Mouse (Mus musculus): Measurements from ENCODE around the gene Gm45711. TPM values are rescaled to one million over a fixed set of nuclear protein-coding genes. Genes with fewer than 3 reads are reported as not detected.

Gm45711 gene
- polyA plus RNA-seq, 1 experiment from 2014 or later = not detected

DNA sequence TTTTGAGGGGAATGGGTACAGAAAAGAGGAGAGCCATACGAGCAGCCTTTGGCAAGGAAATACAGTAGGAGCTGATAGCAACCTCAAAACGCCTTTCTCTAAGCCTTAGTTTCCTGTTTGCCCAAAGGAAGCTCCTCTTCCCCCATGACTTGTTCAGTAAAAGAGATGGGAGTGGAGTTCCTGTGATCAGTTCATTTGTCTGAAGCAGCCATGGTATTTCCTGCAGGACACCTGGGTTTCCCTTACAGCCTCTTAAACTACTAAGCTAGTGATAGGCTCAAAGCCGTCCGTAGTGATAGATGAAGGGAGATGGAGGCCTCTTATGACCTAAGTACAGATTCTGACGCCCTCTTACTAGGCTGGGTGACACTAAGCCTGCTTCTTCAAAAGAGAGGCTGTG is 32.5 kb upstream of the Gm45711 start:
- 0 out of 2 replicates have a peak, but pooled peaks cover 3% of the 10 kb centered on the region for H3K4me1 ChIP-seq (replicated peaks; ENCODE audit: control insufficient read depth, insufficient read depth, low read length)
- no peaks in the 10 kb centered on the region for H3K9me3 ChIP-seq (ENCODE audit: control insufficient read depth, low read length)
- H3K27ac ChIP-seq = no peak overlapping the region
- H3K27me3 ChIP-seq (ENCODE audit: control insufficient read depth, insufficient read depth, low read length) = no peaks in the 10 kb centered on the region
- no peak overlapping the region for H3K9ac ChIP-seq
- no peaks in the 10 kb centered on the region for H3K36me3 ChIP-seq (replicated peaks; ENCODE audit: control insufficient read depth, insufficient read depth)
- no peak overlapping the region for H3K4me3 ChIP-seq (replicated peaks; ENCODE audit: low read length)
- WGBS = 81% methylated on average over 5 of the region's 5 CpGs
- DNase-seq (ENCODE audit: low spot score) (no peak), ATAC-seq (ENCODE audit: low FRiP score) (no peak)
- no peak overlapping the region for H3K4me2 ChIP-seq (replicated peaks)

DNA sequence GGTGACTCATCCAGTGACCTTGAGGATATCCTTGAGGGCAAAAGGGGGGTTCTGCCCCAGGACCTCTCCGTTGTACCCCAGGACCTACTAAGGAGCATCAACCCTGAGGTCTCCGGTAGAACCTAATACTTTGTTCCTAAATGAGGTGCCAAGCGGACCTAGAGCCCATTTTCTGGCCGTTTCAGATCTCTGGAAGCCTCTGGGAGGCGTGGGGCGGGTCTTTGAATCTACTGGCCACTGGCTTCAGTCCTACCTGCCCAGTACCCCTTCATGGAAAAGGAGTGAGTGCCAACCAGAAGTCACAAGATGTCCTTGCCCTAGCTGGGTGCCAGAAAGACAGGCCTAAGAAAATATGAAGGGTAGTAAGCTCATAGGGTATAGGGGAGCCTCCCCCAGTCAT is 31.8 kb upstream of the Gm45711 start:
- 0 out of 2 replicates have a peak, but pooled peaks cover 3% of the 10 kb centered on the region for H3K4me1 ChIP-seq (replicated peaks; ENCODE audit: control insufficient read depth, insufficient read depth, low read length)
- peak overlapping the region; percentile 49 for H3K4me3 ChIP-seq (replicated peaks; ENCODE audit: low read length)
- H3K4me2 ChIP-seq (replicated peaks) = peak overlapping the region; percentile 76
- no peak overlapping the region for H3K27ac ChIP-seq
- H3K9ac ChIP-seq = no peak overlapping the region
- no peaks in the 10 kb centered on the region for H3K9me3 ChIP-seq (ENCODE audit: control insufficient read depth, low read length)
- no peak for DNase-seq (ENCODE audit: low spot score)
- no peaks in the 10 kb centered on the region for H3K27me3 ChIP-seq (ENCODE audit: control insufficient read depth, insufficient read depth, low read length)
- peak; percentile 15; the same call in 1 of the 2 replicates for ATAC-seq (ENCODE audit: low FRiP score)
- 42% methylated on average over 6 of the region's 6 CpGs for WGBS
- no peaks in the 10 kb centered on the region for H3K36me3 ChIP-seq (replicated peaks; ENCODE audit: control insufficient read depth, insufficient read depth)

DNA sequence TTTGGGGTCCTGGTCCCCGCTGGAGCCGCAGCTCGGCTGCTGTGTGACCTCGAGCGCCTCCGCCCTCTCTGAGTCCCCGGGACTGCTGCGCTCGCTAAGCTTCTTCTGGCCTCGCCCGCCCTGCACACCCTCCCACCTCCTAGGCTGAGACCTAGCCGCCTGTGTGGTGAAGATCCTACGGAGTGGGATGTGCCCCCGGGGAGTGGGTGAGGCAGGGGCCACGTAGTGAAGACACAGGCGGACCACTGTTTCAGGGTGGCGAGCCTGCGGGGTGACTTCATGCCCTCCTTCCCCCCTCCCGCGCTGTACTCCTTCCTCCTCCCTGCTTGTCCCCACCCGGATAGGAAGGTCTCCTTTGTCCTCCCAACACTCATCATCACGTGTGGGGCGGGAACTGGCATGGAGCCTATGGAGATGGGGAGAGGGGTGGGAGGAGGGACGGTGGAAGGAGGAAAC is 31.3 kb upstream of the Gm45711 start:
- peak overlapping the region; percentile 44; the same call in 1 of the 2 replicates for H3K27ac ChIP-seq
- H3K4me3 ChIP-seq (replicated peaks; ENCODE audit: low read length) = peak overlapping the region; percentile 49
- H3K4me1 ChIP-seq (replicated peaks; ENCODE audit: control insufficient read depth, insufficient read depth, low read length) = 0 out of 2 replicates have a peak, but pooled peaks cover 3% of the 10 kb centered on the region

DNA sequence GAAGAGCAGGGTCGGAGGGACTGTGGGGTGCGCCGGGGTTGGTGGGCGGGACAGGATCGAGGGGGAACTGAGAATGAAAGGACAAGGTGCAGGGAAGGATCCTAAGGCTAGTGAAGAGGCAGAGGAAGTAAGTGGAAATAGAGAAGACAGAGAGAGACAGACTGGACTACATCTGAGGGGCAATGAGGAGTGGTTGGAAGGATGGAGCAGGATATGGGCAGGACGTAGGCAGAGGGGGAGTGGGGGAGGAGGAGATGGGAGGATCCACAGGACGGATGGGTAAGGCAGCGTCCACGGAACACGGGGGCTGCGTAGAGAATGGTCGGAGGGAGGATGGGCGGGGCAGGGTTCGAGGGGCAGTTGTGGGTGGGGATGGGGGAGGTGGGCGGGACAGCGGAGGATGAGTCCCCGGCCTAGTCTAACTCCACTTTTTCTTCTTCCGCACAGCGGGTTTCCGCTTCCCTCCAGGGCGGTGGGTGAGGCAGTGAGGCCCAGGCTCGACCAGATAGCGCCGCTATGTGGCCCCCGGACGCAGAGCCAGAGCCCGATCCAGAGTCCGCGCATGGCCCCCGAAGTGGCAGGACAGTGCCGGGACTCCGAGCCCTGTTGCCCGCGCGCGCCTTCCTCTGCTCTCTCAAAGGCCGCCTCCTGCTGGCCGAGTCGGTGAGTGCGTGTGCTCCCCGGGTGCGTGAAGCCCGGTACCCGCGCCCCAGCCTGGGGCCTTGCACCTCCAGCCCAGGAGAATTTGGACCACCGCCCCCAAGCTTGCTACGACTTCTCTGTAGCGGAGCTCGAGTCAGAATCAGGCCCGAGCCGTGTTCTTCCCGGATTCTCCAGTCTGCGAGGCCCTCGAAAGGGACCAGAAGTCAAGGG is 30.6 kb upstream of the Gm45711 start:
- no peaks in the 10 kb centered on the region for H3K27me3 ChIP-seq (ENCODE audit: control insufficient read depth, insufficient read depth, low read length)
- H3K27ac ChIP-seq = peak overlapping the region; percentile 44; the same call in 1 of the 2 replicates
- peak overlapping the region; percentile 71 for H3K9ac ChIP-seq
- ATAC-seq (ENCODE audit: low FRiP score) (peak; percentile 67), DNase-seq (ENCODE audit: low spot score) (peak; percentile 57)
- WGBS = under 1% methylated on average over 52 of the region's 54 CpGs
- peak overlapping the region; percentile 49 for H3K4me3 ChIP-seq (replicated peaks; ENCODE audit: low read length)
- H3K9me3 ChIP-seq (ENCODE audit: control insufficient read depth, low read length) = no peaks in the 10 kb centered on the region
- 0 out of 2 replicates have a peak, but pooled peaks cover 3% of the 10 kb centered on the region for H3K4me1 ChIP-seq (replicated peaks; ENCODE audit: control insufficient read depth, insufficient read depth, low read length)
- no peaks in the 10 kb centered on the region for H3K36me3 ChIP-seq (replicated peaks; ENCODE audit: control insufficient read depth, insufficient read depth)
- H3K4me2 ChIP-seq (replicated peaks) = peak overlapping the region; percentile 76

More for the DNA sequence above, 31.3 kb upstream of the Gm45711 start:
- under 1% methylated on average over 24 of the region's 24 CpGs for WGBS
- Histone ChIP-seq H3K4me2 (replicated peaks) (peak overlapping the region; percentile 76), H3K9me3 (ENCODE audit: control insufficient read depth, low read length) (no peaks in the 10 kb centered on the region), H3K9ac (peak overlapping the region; percentile 71), H3K27me3 (ENCODE audit: control insufficient read depth, insufficient read depth, low read length) (no peaks in the 10 kb centered on the region), H3K36me3 (replicated peaks; ENCODE audit: control insufficient read depth, insufficient read depth) (no peaks in the 10 kb centered on the region)
- peak; percentile 63 for DNase-seq (ENCODE audit: low spot score)
- ATAC-seq (ENCODE audit: low FRiP score) = peak; percentile 71

DNA sequence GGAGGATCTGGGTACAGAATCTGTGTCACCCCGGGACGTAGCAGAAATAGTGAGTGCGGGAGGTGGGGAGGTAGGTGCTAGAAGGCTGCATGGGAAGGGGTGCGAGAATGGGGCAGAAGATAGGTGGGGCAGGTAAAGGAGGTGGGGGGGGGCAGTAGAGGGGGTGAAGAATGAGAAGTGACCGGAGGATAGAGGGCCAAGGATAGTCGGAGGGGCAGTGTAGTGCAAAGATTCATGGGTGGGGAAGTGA is 30.0 kb upstream of the Gm45711 start:
- H3K36me3 ChIP-seq (replicated peaks; ENCODE audit: control insufficient read depth, insufficient read depth) = no peaks in the 10 kb centered on the region
- no peak overlapping the region for H3K27ac ChIP-seq
- no peaks in the 10 kb centered on the region for H3K9me3 ChIP-seq (ENCODE audit: control insufficient read depth, low read length)
- no peaks in the 10 kb centered on the region for H3K27me3 ChIP-seq (ENCODE audit: control insufficient read depth, insufficient read depth, low read length)
- DNase-seq (ENCODE audit: low spot score) = no peak
- WGBS = 3% methylated on average over 6 of the region's 6 CpGs
- 0 out of 2 replicates have a peak, but pooled peaks cover 3% of the 10 kb centered on the region for H3K4me1 ChIP-seq (replicated peaks; ENCODE audit: control insufficient read depth, insufficient read depth, low read length)
- H3K9ac ChIP-seq = peak overlapping the region; percentile 71
- H3K4me3 ChIP-seq (replicated peaks; ENCODE audit: low read length) = peak overlapping the region; percentile 49
- ATAC-seq (ENCODE audit: low FRiP score) = no peak
- peak overlapping the region; percentile 76 for H3K4me2 ChIP-seq (replicated peaks)

DNA sequence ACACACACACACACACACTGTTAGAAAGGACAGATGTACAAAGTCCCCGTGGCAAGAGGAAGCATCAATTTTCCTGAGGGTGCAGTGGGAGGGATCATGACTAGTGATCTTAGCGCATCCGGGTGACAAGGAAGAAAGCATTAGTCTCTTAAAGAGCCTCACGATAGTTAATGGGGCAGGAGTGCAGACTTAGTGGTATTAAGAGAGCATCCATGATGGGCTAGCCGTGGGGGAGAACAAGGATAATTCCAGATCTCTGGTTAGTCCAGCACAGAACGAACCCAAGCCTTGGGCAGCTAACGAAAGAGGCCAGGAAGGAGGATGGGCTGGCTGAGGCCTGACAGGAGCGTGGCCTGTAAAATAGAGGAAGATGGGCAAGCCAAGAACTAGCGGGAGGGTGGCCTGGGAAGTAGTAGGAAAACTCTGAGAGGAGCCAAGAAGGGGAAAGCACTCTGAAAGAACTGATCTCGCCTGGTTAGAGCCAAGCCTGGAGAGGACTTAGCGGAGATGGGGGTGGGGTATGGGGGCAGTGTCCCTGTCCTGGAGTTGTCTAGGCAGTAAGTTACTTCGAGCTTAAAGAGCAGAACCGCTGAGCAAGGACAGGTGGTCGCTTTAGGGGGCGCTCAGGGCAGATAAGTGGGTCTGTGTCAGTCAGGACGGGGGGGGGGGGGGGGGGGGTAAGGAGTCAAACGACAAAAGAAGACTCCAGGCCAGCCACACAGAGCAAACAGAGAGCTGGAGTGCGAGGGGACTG is 29.5 kb upstream of the Gm45711 start, which contains the start of gene Cmtm3:
TSS of gene Cmtm3 (plus strand) at position 182 of the 754 bp plus-strand sequence.
- WGBS = 13% methylated on average over 17 of the region's 18 CpGs
- Histone ChIP-seq H3K4me3 (replicated peaks; ENCODE audit: low read length) (peak within 1 kb of the TSS; percentile 49), H3K9me3 (ENCODE audit: control insufficient read depth, low read length) (no peaks in the 10 kb centered on the region), H3K36me3 (replicated peaks; ENCODE audit: control insufficient read depth, insufficient read depth) (no peaks in the 10 kb centered on the region), H3K27ac (0 out of 2 replicates have a peak within 1 kb of the TSS, but pooled peaks have one; percentile 44), H3K9ac (peak within 1 kb of the TSS; percentile 71), H3K4me1 (replicated peaks; ENCODE audit: control insufficient read depth, insufficient read depth, low read length) (0 out of 2 replicates have a peak, but pooled peaks cover 3% of the 10 kb centered on the region), H3K27me3 (ENCODE audit: control insufficient read depth, insufficient read depth, low read length) (no peaks in the 10 kb centered on the region), H3K4me2 (replicated peaks) (peak within 1 kb of the TSS; percentile 76)
- DNase-seq (ENCODE audit: low spot score) (no peak), ATAC-seq (ENCODE audit: low FRiP score) (no peak)

DNA sequence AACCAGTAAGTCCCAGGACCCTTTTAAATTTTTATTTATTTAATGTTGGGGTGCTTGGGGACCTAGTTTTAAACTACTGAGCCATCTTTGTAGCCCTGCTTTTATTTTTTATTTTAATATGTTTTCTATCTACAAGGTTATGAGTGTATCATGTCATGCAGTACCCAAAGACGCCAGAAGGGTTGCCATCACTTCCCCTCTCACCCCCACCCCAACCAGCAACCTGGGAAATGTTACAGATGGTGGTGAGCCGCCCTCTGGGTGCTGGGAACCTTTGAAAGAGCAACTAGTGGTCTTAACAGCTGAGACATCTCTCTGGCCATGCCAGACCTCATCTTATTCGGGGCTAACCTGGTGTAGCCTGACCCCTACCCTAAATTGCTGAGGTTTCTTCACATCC is 28.0 kb upstream of the Gm45711 start:
- 0 out of 2 replicates have a peak, but pooled peaks cover 3% of the 10 kb centered on the region for H3K4me1 ChIP-seq (replicated peaks; ENCODE audit: control insufficient read depth, insufficient read depth, low read length)
- no peaks in the 10 kb centered on the region for H3K27me3 ChIP-seq (ENCODE audit: control insufficient read depth, insufficient read depth, low read length)
- H3K4me2 ChIP-seq (replicated peaks) = no peak overlapping the region
- ATAC-seq (ENCODE audit: low FRiP score) (no peak), DNase-seq (ENCODE audit: low spot score) (no peak)
- H3K36me3 ChIP-seq (replicated peaks; ENCODE audit: control insufficient read depth, insufficient read depth) = no peaks in the 10 kb centered on the region
- no peak overlapping the region for H3K27ac ChIP-seq
- H3K9ac ChIP-seq = no peak overlapping the region
- no peak overlapping the region for H3K4me3 ChIP-seq (replicated peaks; ENCODE audit: low read length)
- 52% methylated on average over 3 of the region's 3 CpGs for WGBS
- H3K9me3 ChIP-seq (ENCODE audit: control insufficient read depth, low read length) = no peaks in the 10 kb centered on the region

DNA sequence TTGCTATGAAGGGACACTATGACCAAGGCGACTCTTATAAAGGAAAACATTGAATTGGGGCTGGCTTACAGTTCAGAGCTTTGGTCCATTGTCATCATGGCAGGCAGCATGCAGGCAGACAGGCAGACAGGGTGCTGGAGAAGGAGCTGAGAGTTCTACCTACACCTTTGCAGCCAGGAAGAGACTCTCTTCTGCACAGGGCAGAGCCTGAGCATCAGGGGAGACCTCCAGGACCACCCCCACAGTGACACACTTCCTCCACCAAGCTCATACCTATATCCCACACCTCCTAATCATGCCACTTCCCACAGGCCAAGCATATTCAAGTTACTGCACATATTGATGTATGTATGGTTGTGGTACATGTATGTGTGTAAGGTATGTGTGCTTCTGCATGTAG is 26.9 kb upstream of the Gm45711 start:
- WGBS = 97% methylated on average over 1 of the region's 1 CpGs
- no peak overlapping the region for H3K27ac ChIP-seq
- H3K4me1 ChIP-seq (replicated peaks; ENCODE audit: control insufficient read depth, insufficient read depth, low read length) = 0 out of 2 replicates have a peak, but pooled peaks cover 3% of the 10 kb centered on the region
- no peaks in the 10 kb centered on the region for H3K9me3 ChIP-seq (ENCODE audit: control insufficient read depth, low read length)
- H3K27me3 ChIP-seq (ENCODE audit: control insufficient read depth, insufficient read depth, low read length) = no peaks in the 10 kb centered on the region
- H3K4me3 ChIP-seq (replicated peaks; ENCODE audit: low read length) = no peak overlapping the region
- no peaks in the 10 kb centered on the region for H3K36me3 ChIP-seq (replicated peaks; ENCODE audit: control insufficient read depth, insufficient read depth)
- ATAC-seq (ENCODE audit: low FRiP score) (no peak), DNase-seq (ENCODE audit: low spot score) (no peak)
- no peak overlapping the region for H3K4me2 ChIP-seq (replicated peaks)
- H3K9ac ChIP-seq = no peak overlapping the region

DNA sequence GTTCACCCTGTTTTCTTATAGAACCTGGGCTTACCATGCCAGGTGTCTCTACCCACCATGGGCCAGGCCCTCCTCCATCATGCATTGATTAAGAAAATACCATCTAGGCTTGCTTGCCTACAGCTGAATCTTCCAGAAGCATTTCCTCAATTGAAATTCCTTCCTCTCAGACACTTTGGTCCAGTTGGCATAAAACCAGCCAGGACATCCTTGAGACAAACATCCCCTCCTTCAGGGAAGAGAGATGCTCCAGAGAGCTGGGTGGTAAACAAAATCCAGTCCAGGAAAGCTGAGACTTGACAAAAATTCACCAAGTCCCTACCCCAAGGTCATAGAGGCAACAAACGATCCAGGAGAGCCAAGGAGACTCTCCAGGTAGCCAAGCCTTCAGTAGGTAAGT is 24.3 kb upstream of the Gm45711 start:
- DNase-seq (ENCODE audit: low spot score) = no peak
- WGBS = 64% methylated on average over 1 of the region's 1 CpGs
- Histone ChIP-seq H3K27ac (no peak overlapping the region), H3K4me2 (replicated peaks) (no peak overlapping the region), H3K4me3 (replicated peaks; ENCODE audit: low read length) (no peak overlapping the region), H3K27me3 (ENCODE audit: control insufficient read depth, insufficient read depth, low read length) (no peaks in the 10 kb centered on the region), H3K4me1 (replicated peaks; ENCODE audit: control insufficient read depth, insufficient read depth, low read length) (no peaks in the 10 kb centered on the region), H3K36me3 (replicated peaks; ENCODE audit: control insufficient read depth, insufficient read depth) (no peaks in the 10 kb centered on the region), H3K9ac (no peak overlapping the region), H3K9me3 (ENCODE audit: control insufficient read depth, low read length) (no peaks in the 10 kb centered on the region)
- no peak for ATAC-seq (ENCODE audit: low FRiP score)

All from hindbrain, embryonic 14.5 days (tissue).